Mouse (Mus musculus): ENCODE results near the gene Col9a3. TPM values are rescaled to one million over a fixed set of nuclear protein-coding genes. Genes with fewer than 3 reads are reported as not detected.
A peak's percentile ranks its signal among the peaks of the same experiment; 100 is the strongest.

The Col9a3 gene
- under 1 TPM in 1 of 2 experiments, not detected in 1; 0.21 TPM for total RNA-seq (2021)
- long read RNA-seq, experiment 1, partial matches to known transcripts = 0 of 1 reads
- long read RNA-seq, experiment 1, other reads (novel, unspliced or antisense) = 0 of 1 reads
- long read RNA-seq, experiment 2 = 0 reads

DNA sequence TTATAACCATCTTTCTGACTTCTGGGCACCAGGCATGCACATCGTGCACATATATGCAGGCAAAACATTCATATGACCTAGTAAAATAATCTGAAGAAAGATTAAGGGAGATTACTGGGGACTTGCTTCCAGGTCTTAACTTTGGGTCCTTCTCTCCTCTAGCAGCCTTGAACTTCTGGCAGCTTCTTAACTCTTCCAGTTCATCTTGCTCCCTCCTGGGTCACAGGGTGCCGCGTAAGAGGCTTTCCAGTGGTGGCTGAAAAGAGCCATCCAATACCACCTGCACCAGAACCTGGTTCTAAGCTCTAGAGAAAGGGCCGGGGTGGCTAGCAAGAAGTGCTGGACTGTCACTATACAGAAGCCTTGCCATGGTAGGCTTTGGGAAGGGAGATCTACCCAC lies at the start of gene Col9a3:
Gene Col9a3 (plus strand): TSS at position 301 of the 400 bp plus-strand sequence.
- DNase-seq = no peak

DNA sequence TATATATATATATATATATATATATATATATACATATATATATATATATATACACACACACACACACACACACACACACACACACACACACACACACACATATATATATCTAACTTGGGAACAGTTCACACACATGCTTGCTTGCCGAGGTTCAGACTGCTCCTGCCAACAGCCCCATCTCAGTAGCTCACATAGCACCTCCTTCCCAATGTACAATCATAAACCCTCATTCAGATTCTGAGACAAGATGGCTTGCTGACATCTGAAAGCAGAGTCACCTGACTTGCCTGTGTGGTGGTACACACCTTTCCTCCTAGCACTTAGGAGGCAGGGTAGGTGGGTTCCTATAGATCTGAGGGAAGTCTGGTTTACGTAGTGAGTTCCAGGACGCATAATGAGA lies 45.2 kb upstream of the Col9a3 start:
- DNase-seq = no peak

DNA sequence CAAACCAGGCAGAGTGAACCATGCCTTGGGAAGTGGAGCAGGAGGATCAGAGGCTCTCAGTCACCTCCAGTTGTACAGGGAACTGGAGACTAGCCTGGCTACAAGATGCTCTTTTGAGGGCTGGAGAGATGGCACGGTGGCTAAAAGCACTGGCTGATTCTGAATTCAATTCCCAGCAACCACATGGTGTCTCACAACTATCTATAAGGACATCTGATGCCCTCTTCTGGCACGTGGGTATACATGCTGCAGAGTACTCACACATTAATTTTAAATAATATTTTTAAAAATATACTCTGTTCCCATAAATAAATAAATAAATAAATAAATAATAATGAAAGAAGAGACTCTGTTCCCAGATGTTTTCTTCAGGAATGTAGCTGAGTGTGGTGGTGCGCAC lies 42.4 kb upstream of the Col9a3 start:
- no peak for DNase-seq

DNA sequence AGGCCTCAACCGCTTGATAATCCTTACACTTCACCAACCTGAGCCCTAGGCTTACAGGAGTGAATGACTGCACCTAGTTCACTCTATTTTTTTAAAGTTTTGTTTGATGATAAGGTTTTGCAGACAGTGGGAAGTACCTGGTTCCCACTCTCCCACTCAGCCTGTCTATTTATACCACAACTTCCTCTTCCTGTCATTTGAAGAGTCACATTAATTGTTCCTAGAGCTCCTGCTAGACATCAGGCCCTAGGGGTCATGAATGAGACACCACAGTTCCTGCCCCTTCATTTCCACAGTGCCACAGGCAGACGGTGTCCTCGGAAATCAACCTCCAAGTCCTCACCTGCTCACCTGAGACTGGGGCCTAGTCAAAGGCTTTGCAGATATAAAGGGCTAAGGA lies 41.1 kb upstream of the Col9a3 start:
- no peak for DNase-seq

DNA sequence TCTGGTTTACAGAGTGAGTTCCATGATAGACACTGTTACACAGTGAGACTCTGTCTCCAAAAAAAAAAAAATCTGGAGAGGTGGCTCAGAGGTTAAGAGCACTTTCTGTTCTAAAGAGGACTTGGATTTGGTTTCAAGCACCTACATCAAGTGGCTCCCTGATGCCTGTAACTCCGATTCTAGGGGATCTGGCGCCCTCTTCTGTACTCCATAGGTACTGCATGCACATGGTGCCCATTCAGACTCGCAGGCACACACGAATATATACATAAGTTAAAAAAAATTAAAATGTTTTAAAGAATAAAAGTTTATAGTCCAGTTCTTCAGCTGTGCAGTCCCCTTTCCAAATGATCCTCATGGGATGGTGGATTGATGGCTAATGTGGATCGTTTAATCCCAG lies 37.3 kb upstream of the Col9a3 start:
- DNase-seq = no peak

DNA sequence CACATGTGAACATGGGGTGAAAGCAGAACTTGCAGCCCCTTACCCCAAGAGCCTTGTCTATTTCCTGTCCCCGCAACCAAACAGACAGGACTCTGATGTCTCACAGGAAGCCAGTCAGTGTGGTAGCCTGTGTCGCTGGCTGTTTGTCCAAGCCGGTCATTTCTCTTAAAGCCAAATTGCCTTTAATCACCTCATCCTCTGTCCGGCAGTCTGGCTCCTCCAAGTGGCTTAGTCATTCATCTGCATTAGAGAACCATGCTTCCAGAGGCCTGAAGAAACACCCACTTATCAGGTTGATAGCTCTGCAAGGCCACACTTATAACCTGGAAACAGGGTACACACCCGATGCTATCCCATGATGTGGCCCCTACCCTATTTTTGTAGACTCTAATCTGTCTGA lies 35.4 kb upstream of the Col9a3 start:
- no peak for DNase-seq

DNA sequence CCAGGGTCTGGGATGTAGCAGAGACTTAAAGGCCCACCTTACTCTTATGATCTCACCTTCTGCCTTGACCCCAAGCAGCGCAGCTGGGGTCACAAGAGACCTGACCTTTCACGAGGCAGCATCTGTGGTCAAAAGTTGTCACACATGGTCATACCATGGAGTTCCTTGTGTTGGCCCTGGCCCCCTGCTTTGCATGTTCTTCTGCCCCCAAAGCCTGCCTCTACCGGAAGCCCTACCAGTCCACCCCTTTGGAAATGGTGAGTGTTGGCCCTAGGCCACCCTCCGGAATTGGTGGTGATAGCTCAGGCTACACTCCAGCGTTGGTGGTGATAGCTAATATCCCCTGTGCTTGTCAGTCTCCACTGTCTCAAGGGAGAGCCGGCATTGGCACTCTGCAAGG lies 34.3 kb upstream of the Col9a3 start:
- DNase-seq = no peak

DNA sequence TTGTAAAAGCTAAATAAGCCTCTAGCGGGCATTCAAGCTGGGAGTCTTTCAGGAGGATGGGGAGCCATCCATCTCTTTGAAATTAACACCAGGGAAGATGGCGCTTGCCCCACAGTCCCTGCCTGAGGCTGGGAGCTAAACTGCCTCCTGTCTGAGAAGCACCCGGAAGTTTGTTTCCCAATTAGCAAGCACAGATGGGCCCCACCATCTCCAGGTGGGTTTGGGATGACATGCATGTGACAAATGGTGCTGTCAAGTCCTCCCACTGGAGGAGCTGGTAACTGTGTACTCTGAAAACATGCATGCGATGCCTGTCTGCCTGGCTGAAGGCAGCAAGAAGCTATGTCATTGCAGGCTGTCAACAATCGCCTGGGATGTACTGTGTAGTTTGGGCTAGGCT lies 33.7 kb upstream of the Col9a3 start:
- DNase-seq = no peak

DNA sequence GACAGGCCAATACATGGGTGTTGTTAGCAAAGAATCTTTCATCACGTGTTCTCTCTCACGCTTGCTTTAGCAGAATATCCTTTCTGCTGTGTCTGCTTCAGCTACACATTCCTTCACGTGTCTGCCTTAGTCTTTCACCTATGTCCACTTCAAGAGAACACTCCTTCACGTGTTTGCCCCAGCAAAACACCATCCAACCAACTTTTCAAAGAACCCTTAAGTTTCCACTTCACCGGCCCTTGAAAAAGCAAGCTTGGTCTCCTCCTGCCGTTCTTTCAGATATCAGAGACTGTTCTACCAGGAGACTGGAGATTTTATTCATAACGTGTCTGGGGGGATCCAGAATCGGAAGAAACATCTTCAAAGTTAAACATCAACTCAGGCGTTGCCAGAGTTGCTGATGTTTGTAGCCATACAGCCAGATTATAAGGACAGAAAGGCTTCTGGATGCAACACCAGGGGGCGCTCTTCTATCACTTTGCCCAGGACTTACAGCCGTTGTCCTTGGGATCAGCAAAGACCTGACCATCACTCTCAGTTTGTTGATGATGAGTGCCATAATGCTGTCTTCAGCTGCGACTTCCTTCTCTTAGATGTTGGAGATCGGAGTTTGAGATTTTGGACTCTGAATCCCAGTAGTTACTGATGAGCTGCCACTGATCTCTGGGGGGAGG lies 31.2 kb upstream of the Col9a3 start:
- peak; percentile 39 to 71 for DNase-seq

DNA sequence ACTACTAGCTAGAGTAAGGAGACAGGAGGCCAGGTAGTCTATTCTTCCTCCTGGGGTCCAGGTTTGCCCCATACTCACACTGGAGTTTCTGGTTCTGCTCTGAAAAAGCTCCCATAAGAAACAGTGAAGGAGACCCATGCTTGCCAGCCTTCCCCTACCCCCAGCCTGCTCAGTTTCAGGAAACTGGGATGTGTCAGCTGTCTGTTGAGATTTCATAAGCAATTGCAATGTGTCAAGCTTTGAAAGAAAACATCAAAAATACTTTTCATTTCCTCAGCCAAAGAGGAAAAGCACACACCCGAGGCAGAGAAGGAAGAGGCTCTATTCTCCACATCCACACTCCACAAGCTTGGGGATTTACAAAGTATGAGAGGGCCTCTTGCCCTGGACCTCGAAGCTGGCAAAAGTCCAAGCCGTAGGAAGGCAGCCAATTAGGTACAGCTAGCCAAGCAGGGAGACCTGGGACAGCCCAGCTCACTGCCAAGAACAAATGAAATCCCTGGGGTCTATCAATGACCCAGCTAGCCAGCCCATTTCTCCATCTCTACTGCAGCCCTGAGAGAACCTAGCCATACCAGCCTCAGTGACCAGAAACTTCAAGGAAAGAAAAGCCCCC lies 28.5 kb upstream of the Col9a3 start:
- DNase-seq = peak; percentile 81 to 84

DNA sequence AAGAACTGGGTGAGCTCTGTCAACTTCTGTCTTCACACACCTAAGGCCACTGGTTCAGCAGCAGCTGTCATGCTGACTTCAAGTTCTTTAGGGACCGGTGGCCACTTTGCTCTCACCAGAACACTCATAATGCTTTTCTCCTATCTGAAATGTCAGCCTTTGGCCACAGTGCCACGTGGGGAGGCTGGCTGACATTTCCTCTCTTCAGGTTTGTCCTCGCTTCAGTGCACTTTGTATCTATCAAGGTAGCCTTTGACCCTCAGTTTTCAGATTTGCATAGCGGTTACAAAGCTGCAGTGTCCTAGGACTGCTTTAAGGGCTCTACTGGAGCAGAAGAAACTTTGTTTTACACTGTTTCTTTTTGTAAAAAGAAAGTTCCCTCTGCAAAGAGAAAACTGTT lies 21.1 kb upstream of the Col9a3 start:
- no peak for DNase-seq

DNA sequence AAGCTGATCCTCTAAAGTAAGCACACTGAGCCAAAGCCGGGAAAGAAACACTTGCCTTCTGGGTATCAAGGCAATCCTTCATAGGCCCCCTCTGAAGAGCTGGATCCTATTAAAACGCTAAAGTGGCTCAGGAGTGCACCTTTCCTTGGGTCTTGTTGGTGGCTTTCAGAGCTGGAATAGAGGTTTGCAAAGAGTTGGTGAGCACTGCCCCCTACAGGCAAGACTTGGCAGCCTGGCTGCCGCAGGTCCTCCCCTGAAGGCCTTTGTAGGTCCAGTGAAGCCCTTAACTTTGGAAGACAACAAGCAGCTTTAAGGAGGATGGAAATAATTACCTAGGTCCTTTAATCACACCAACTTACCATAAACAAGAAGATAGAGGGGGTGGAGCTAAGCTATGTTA lies 18.9 kb upstream of the Col9a3 start:
- peak; percentile 58 to 85 for DNase-seq

DNA sequence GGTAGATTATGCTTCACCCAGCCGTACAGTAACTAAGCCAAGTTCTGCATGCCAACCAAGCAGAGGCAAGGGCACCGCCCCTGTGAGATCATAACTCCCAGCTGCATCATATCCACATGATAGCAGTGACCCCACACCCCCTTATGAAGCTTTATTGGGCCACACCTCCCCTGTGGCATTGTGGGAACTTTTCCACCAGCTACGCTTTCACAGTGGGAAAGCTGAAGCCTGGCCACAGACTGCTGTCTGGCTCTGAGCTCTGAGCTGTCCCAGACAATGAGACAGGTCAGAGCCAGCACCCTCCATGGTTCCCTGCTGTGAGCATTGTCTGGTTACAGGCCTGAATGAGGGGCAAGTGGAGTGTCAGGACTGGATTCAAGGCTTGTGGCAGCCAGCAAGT lies 16.6 kb upstream of the Col9a3 start, which contains the start of gene Mrgbp:
Gene Mrgbp (plus strand): TSS at position 303 of the 400 bp plus-strand sequence.
- DNase-seq = peak in 1 of 2 experiments; percentile 44

DNA sequence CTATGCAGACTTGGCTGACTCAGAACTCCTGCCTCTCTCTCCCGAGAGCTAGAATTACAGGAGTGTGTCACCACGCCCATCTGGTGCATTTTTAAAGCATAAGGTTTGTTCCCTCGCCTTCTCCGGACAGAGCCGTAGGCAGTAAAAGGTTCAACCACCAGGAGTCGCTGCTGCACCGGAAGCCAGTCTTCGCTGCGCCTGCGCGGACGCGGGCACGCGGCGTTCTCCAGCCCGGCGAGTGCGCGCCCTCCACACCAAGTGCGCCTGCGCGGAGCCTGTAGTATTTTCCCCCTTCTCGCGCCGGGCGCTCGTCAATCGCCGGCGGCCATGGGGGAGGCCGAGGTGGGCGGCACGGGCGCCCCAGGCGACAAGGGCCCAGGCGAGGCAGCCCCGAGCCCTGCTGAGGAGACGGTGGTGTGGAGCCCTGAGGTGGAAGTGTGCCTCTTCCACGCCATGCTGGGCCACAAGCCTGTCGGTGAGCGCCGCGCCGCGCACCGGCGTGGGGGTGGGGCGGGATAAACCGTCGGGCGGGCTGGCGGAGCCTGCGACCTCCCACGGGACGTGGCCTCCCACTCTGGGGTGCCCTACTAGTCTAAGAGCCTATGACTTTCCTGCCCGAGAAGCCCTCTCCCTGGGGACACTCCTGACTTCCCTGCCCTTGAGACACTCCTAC lies 15.0 kb upstream of the Col9a3 start:
- DNase-seq = peak; percentile 96 to 99

DNA sequence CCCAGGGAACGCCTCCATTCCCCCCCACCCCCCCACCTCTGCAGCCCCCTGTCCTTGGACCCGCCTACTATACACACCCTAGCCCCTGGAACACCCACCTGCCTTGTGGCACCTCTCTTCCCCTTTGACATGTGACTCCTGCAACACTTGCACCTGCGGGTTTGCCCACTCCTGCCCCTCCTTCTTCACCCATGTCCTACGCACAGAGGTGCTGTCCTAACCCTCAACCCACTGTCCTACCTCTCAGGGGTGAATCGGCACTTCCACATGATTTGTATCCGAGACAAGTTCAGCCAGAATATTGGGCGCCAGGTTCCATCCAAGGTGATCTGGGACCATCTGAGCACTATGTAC lies 14.5 kb upstream of the Col9a3 start:
- DNase-seq = peak; percentile 21 to 34

DNA sequence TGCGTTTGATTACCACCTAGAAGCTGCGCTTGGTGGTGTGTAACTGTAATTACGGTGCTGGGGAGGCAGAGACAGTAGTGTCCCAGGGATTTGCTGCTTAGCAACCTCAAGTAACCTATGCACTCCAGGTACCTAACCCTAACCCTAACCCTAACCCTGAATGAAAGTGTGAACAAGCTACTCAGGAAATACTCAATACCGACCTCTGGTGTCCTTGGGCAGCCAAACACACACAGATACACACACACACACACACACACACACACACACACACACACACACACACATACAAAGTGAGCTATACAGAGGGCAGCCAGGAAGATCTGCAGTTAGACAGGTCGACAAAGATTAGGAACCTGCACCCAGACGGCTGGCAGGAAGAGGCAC lies 8.9 kb upstream of the Col9a3 start:
- DNase-seq = no peak

DNA sequence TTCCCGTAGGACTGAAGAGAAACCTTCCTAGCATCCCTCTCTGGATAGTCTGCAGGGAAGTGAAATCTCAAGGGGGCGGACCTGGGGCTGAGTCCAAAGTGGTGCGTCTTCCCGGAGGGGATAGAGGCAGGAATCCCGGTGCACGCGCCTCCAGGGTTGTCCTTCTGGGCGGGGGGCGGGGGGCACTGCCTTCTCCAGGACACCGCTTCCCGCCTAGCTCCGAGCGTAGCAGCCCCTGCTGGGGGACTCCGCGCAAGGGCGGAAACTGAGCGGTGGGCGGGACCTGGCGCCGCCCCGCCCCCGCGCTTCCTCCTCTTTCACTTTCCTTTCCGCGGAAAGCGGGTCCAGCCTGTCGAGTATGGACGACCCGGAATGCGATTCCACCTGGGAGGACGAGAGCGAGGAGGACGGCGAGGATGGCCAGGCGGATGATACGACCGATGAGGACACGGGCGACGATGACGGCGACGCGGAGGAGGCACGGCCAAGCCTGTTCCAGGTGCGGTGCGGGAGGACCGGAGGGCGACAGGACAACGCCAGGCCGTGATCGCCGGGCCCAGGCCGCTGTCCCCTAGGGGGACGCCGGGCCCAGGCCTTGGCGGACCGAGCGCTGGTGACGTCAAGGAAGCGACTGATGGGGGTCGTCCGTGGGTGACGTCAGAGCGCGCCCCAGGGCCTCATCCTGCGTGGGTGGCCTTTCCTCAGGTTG lies 8.3 kb upstream of the Col9a3 start, which contains the start of gene Ogfr:
Gene Ogfr (plus strand): TSS at position 123 of the 709 bp plus-strand sequence.
- peak; percentile 89 to 90 for DNase-seq

DNA sequence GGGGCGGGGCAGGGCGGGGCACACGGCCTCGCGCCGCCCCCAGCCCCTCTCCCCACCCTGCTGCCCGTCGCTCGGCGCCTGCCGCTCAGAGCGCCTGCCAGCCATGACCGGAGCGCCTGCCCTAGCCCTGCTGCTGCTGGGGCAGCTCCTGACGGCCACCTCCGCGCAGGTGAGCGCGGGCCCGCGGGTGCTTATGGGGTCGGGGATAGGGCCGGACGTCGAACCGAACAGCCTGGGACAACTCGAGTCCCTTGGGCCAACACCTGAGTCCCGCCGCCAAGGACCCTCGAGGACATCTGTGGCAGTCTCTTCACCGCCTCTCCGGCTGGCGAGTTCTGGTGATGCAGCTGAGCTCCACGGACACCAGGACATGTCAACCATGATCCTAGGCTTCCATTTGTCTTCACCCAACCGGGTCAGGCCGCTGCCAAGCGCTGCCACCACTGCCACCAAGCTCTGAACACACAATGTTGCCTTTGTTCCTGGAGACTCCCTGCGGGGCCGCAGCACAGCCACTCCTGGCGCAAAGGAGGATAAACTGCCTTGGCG lies 641 bp downstream of the Col9a3 start:
- DNase-seq = no peak

DNA sequence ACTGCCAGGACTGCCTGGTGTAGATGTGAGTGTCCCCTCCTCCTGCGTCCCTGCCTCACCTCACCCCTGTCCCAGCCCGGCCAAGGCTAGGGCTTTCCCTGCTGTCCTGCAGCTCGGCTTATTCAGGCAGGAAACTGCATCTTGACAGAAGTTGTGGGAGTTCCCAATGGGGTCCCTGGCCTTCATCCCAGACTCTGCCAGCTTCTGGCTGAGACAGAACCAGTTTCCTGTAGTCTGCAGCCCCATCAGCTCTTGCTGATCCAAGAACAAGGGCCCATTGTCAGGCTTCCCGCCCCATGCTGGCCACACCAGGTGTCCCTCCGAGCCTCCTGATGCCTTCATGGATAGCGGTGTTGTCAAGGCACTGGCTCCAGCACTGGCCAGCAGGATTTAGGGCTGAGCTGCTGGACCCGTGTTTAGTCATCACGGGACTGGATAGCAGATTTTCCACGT lies 3.0 kb downstream of the Col9a3 start:
- no peak for DNase-seq

DNA sequence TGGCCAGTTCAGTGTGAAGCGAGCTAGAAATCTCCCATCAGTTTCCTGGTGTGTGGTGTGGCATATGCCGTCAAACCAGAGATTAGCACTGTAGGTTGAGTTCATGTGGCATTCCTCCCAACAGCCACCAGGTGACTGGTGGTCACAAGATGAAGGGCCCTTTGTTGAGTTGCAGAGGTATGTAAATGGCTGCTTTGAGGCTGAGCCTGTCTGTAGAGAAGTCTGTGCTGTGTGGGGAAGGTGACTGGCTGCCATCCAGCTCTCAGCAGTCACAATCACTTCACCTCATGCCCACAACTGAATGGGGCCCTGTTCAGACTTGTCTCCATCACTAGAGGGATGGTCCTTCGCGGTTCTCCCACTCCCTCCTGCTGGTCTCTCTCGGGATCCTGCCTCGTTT lies 7.2 kb downstream of the Col9a3 start:
- no peak for DNase-seq

DNA sequence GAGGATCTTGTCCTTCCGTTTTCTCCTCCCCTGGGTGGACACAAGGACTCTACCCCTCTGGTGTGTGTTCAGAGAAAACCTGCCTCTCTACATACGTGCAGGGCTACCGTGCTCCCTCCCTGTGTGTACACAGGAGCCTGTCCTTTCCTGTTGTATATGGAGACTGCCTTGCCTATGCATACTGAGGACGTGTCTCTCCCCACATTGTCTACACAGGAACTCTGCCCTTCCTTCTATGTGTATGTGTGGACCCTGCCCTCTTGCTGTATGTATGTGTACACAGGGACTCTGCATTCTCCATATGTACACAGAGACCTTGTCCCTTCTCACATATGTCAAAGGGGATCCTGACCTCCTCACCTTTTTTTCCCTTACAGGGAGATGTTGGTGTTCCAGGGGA lies 12.7 kb downstream of the Col9a3 start:
- no peak for DNase-seq

DNA sequence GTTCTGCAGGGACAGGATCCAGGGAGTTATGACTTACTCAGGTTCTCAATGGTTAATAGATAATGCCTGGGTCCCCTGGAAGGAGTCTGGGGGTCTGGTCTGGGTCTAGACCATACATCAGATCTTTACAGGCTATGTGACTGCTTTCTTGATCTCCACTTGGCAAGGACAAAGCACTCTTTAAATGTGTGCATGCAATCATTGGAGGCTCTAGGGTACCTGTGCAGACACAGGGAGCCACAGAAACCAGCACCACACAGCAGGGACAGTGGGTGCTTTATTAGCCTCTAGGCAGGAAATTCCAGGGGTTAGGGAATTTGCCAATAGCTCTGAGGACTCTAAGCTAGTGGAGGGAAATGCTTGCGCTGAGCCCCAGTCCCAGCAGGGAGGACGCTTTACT lies 14.3 kb downstream of the Col9a3 start:
- no peak for DNase-seq

Data from heart, adult 18-20 months (tissue).